Mouse (Mus musculus): ENCODE data around the gene Ssh1. TPM values are rescaled to one million over a fixed set of nuclear protein-coding genes. Genes with fewer than 3 reads are reported as not detected.

Ssh1 gene
- polyA plus RNA-seq, 1 experiment from 2014 or later, result 5.1 TPM

DNA sequence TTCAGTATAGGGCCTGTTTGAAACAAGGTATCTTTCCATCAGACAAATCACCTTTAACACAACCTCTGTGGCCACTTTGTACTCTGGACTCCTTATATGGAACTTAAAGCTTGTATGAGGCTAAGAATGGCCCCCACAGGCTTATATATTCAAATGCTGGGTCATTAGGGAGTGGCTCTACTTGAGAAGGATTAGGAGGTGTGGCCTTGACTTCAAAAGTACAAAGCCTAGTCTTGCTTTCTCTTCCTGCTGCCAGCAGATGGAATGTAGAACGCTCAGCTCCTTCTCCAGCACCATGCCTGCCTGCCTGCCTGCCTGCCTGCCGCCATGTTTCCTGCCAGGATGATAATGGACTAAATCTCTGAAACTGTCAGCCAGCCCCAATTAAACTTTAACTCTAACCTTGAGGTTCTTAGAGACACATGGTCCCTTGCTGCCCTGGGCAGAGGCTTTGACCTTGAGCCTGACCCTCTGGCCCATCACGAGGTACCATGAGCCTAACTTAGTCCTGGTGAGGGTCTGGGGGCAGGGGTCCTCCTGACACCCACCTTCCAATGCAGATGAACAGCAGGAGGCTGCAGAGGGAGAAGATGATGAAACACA lies 38.6 kb upstream of the Ssh1 start:
- no peaks in the 10 kb centered on the region for H3K9me3 ChIP-seq (ENCODE audit: control insufficient read depth)
- H3K4me1 ChIP-seq (replicated peaks; ENCODE audit: control insufficient read depth, insufficient read depth, low read length), result no peaks in the 10 kb centered on the region
- no peaks in the 10 kb centered on the region for H3K27me3 ChIP-seq (replicated peaks; ENCODE audit: control insufficient read depth, insufficient read depth, low read length)
- no peak overlapping the region for H3K4me3 ChIP-seq (ENCODE audit: low read depth, low read length)
- H3K4me2 ChIP-seq (replicated peaks; ENCODE audit: low read depth), result no peak overlapping the region
- H3K9ac ChIP-seq (ENCODE audit: low read depth, low read length), result no peak overlapping the region
- H3K27ac ChIP-seq (ENCODE audit: low read depth, low read length), result no peak overlapping the region
- TF ChIP-seq CTCF (IDR thresholded peaks at IDR 0.05; ENCODE audit: low read depth), result no peak
- no peaks in the 10 kb centered on the region for H3K36me3 ChIP-seq (ENCODE audit: control insufficient read depth, insufficient read depth)
- no peak for ATAC-seq
- WGBS, result 80% methylated on average over 3 of the region's 3 CpGs

DNA sequence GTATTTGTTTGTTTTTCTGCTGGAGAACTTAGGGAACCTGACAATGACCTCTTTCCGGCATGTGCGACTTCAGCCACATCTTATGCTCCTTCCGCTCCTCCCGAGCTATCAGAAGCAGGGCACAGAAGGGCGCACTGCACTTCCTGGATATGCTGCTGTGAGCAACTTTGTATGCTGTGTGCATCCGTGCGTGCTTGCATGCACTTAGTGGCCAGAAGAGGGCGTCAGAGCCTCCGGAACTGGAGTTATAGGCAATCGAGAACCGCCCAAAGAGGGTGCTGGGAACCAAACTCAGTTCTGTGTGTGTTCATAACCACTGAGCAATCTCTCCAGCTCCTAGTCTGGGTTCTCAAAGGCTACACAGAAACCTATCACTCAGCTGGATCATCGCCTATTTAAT lies 37.0 kb upstream of the Ssh1 start:
- no peaks in the 10 kb centered on the region for H3K4me1 ChIP-seq (replicated peaks; ENCODE audit: control insufficient read depth, insufficient read depth, low read length)
- H3K4me2 ChIP-seq (replicated peaks; ENCODE audit: low read depth), result no peak overlapping the region
- TF ChIP-seq CTCF (IDR thresholded peaks at IDR 0.05; ENCODE audit: low read depth), result no peak

DNA sequence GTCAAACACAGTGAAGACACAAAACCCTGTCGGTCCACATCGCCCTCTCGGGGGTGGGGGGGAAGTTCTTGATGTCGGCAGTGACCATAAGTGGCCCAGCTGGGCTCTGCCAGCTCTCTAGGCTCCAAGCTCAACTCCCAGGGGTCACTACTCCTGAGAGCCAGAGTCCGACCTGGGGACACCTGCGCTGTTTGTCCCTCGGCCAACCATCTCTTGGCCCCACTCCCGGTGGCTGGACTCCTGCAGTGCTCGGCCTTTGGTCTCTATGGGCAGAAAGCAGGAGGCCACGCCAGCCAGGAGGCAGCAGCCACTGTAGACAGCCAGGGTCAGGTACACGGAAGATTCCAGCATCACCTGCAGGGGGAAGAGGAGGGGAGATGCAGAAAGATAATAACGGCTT lies 34.4 kb upstream of the Ssh1 start:
- no peak for TF ChIP-seq CTCF (IDR thresholded peaks at IDR 0.05; ENCODE audit: low read depth)

More for the DNA sequence above, 37.0 kb upstream of the Ssh1 start:
- no peaks in the 10 kb centered on the region for H3K27me3 ChIP-seq (replicated peaks; ENCODE audit: control insufficient read depth, insufficient read depth, low read length)
- 87% methylated on average over 12 of the region's 12 CpGs for WGBS
- ATAC-seq, result no peak
- no peaks in the 10 kb centered on the region for H3K9me3 ChIP-seq (ENCODE audit: control insufficient read depth)
- H3K4me3 ChIP-seq (ENCODE audit: low read depth, low read length), result no peak overlapping the region
- no peaks in the 10 kb centered on the region for H3K36me3 ChIP-seq (ENCODE audit: control insufficient read depth, insufficient read depth)
- H3K27ac ChIP-seq (ENCODE audit: low read depth, low read length), result no peak overlapping the region
- H3K9ac ChIP-seq (ENCODE audit: low read depth, low read length), result no peak overlapping the region

DNA sequence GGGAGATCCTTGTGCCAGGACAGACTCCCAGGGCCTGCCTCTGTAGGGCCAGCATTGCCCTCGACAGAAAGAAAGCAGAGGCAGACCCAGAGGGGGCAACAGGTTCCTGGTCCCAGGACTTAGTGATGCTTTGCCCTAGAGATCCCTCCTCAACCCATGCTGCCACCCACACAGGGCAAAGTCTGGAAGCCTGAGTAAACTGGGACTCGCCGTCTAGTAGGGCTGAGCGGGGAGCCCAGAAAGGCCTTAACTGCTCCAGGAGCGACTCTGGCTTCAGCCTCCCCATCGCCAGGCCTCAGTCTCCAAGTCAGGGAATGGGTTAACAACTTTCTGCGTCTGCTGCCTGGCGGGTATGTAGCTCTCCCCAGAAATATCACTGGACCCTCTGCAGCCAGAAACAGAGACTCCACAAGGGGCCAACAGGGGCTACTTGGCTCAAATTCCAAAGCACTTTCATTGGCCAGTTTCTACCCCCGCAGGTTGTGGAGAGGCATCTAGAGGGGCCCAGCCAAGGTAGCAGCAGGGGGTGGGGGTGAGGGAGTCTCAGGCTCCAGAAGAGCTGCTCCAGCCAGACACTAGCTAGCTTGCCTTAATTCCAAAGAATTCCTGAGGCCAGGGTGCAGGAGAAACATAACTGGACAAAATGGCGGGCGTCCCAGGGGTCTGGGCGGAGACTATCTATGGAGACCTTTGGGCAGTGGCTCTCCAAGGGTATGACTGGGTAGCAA lies 33.7 kb upstream of the Ssh1 start:
- Histone ChIP-seq H3K4me3 (ENCODE audit: low read depth, low read length) (no peak overlapping the region), H3K27me3 (replicated peaks; ENCODE audit: control insufficient read depth, insufficient read depth, low read length) (no peaks in the 10 kb centered on the region), H3K4me1 (replicated peaks; ENCODE audit: control insufficient read depth, insufficient read depth, low read length) (no peaks in the 10 kb centered on the region), H3K4me2 (replicated peaks; ENCODE audit: low read depth) (no peak overlapping the region), H3K9ac (ENCODE audit: low read depth, low read length) (no peak overlapping the region), H3K27ac (ENCODE audit: low read depth, low read length) (no peak overlapping the region), H3K36me3 (ENCODE audit: control insufficient read depth, insufficient read depth) (no peaks in the 10 kb centered on the region), H3K9me3 (ENCODE audit: control insufficient read depth) (no peaks in the 10 kb centered on the region)
- WGBS, result 81% methylated on average over 12 of the region's 12 CpGs
- ATAC-seq, result no peak
- no peak for TF ChIP-seq CTCF (IDR thresholded peaks at IDR 0.05; ENCODE audit: low read depth)

More for the DNA sequence above, 34.4 kb upstream of the Ssh1 start:
- WGBS, result 85% methylated on average over 12 of the region's 12 CpGs
- H3K4me3 ChIP-seq (ENCODE audit: low read depth, low read length), result no peak overlapping the region
- H3K9ac ChIP-seq (ENCODE audit: low read depth, low read length), result no peak overlapping the region
- no peak overlapping the region for H3K4me2 ChIP-seq (replicated peaks; ENCODE audit: low read depth)
- no peaks in the 10 kb centered on the region for H3K36me3 ChIP-seq (ENCODE audit: control insufficient read depth, insufficient read depth)
- no peak for ATAC-seq
- H3K4me1 ChIP-seq (replicated peaks; ENCODE audit: control insufficient read depth, insufficient read depth, low read length), result no peaks in the 10 kb centered on the region
- H3K27ac ChIP-seq (ENCODE audit: low read depth, low read length), result no peak overlapping the region
- H3K9me3 ChIP-seq (ENCODE audit: control insufficient read depth), result no peaks in the 10 kb centered on the region
- no peaks in the 10 kb centered on the region for H3K27me3 ChIP-seq (replicated peaks; ENCODE audit: control insufficient read depth, insufficient read depth, low read length)

DNA sequence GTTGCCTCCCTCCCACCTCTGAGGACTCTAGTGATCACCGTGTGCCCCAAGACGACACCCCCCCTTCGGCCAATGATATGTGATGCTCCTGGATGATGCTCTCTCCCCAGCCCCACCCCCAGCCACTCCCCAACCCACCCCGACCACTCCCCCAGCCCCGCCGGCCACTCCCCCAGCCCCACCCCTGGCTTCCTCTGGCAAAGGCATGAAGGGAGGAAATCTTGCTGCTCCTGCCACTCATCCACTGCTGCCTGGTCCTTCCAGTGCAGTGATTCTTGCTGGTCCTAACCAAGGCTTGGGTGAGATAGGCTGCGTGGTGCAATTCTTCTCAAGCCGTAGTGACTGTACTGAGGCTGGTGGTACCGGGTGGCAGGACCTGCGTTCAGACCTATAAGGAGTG lies 31.2 kb upstream of the Ssh1 start:
- TF ChIP-seq CTCF (IDR thresholded peaks at IDR 0.05; ENCODE audit: low read depth), result no peak
- no peaks in the 10 kb centered on the region for H3K4me1 ChIP-seq (replicated peaks; ENCODE audit: control insufficient read depth, insufficient read depth, low read length)
- ATAC-seq, result no peak
- no peaks in the 10 kb centered on the region for H3K36me3 ChIP-seq (ENCODE audit: control insufficient read depth, insufficient read depth)
- no peaks in the 10 kb centered on the region for H3K9me3 ChIP-seq (ENCODE audit: control insufficient read depth)
- no peak overlapping the region for H3K4me2 ChIP-seq (replicated peaks; ENCODE audit: low read depth)
- no peak overlapping the region for H3K9ac ChIP-seq (ENCODE audit: low read depth, low read length)
- no peaks in the 10 kb centered on the region for H3K27me3 ChIP-seq (replicated peaks; ENCODE audit: control insufficient read depth, insufficient read depth, low read length)
- H3K4me3 ChIP-seq (ENCODE audit: low read depth, low read length), result no peak overlapping the region
- no peak overlapping the region for H3K27ac ChIP-seq (ENCODE audit: low read depth, low read length)
- WGBS, result 10% methylated on average over 10 of the region's 10 CpGs

DNA sequence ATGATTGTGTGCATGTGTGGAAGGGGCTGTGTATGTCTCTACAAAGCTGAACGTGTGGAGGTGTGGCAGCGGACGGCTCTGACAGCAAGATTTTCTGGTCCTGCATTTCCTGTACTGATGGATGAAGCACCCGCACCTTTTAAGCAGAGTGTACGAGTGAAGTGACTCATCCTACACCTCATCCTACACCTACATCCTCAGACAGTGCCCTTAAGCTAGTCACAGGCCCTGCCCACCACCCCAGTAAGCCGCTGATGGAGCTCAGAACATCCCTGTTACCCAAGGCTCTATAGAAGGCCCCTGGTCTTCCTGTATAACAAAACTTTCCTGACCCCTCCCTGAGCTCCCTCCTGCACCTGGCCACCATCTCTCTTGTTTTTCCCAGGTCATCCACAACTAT lies 30.7 kb upstream of the Ssh1 start:
- Histone ChIP-seq H3K27me3 (replicated peaks; ENCODE audit: control insufficient read depth, insufficient read depth, low read length) (no peaks in the 10 kb centered on the region), H3K4me3 (ENCODE audit: low read depth, low read length) (no peak overlapping the region), H3K36me3 (ENCODE audit: control insufficient read depth, insufficient read depth) (no peaks in the 10 kb centered on the region), H3K9me3 (ENCODE audit: control insufficient read depth) (no peaks in the 10 kb centered on the region), H3K27ac (ENCODE audit: low read depth, low read length) (no peak overlapping the region), H3K4me2 (replicated peaks; ENCODE audit: low read depth) (no peak overlapping the region), H3K9ac (ENCODE audit: low read depth, low read length) (no peak overlapping the region), H3K4me1 (replicated peaks; ENCODE audit: control insufficient read depth, insufficient read depth, low read length) (no peaks in the 10 kb centered on the region)
- 63% methylated on average over 6 of the region's 6 CpGs for WGBS
- TF ChIP-seq CTCF (IDR thresholded peaks at IDR 0.05; ENCODE audit: low read depth), result no peak
- no peak for ATAC-seq
